Mouse (Mus musculus) small intestine, adult 2 months (tissue): Measurements from ENCODE around the gene Stambpl1.

Experiments
- CTCF ChIP-seq: fragments of 200-500 bp; IDR thresholded peaks from 2 replicates; pipeline ENCODE4 v1.5.1; 2012; ENCODE audit warnings: low read depth, mild to moderate bottlenecking, control low read depth, inconsistent platforms, low read length, moderate library complexity, mixed read lengths; ENCODE audit not compliant: insufficient replicate concordance, insufficient read length; ENCODE audit errors: extremely low read depth
- POLR2A ChIP-seq: fragments of 200-500 bp; IDR thresholded peaks from 2 replicates; pipeline ENCODE4 v1.6.1; 2012; ENCODE audit warnings: low read depth, mild to moderate bottlenecking, control low read depth, inconsistent platforms, low read length, moderate library complexity

DNA sequence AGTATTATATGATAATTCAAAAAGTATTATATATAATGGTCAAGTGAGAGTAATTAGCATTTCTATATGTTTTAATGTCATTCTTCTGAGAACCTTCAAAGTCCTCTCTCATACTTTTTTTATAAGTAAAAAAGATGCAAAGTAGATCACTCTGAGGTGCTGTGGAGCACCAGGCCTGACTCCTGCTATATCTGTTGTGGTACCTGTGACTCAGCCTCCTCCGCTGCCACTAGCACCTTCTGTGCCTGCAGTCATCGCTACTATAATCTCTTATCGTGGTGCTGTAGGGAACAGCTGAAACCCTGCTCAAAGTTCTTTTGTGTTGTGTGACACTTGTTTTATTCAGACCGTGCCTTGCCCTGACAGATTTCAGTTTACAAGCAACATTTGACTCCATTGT is 25.6 kb upstream of the Stambpl1 start:
- TF ChIP-seq CTCF, result no peak
- TF ChIP-seq POLR2A, result no peak
